Comparison of ENCODE assay signal across 8 mouse cellular contexts in genomic region chr1:98189991-98190471, GRCm38 (mm10).
A peak's percentile ranks its signal among the peaks of the same experiment; 100 is the strongest.
DNase-seq lines count a peak whose midpoint lies in the region; ATAC-seq lines count a peak whose summit lies in the region.

No protein-coding gene starts in this region.

- no peaks in the 10 kb centered on the region for H3K27me3 ChIP-seq in heart, embryonic 12.5 days (replicated peaks)

- H3K36me3 ChIP-seq in heart, embryonic 12.5 days, result no peaks in the 10 kb centered on the region

- no peak overlapping the region for H3K4me2 ChIP-seq in heart, embryonic 12.5 days

- no peak overlapping the region for H3K27ac ChIP-seq in heart, embryonic 12.5 days (ENCODE audit: poor library complexity, severe bottlenecking)

- no peaks in the 10 kb centered on the region for H3K4me1 ChIP-seq in heart, embryonic 12.5 days (replicated peaks)

- no peak overlapping the region for H3K4me3 ChIP-seq in heart, embryonic 12.5 days

- no peak overlapping the region for H3K9ac ChIP-seq in heart, embryonic 12.5 days

- peaks cover 5% of the 10 kb centered on the region for H3K9me3 ChIP-seq in heart, embryonic 12.5 days (replicated peaks)

- 75% methylated on average over 6 of the region's 6 CpGs for WGBS in heart, embryonic 12.5 days

- ATAC-seq in heart, embryonic 12.5 days (ENCODE audit: insufficient number of reproducible peaks, low FRiP score), result no peak
- ATAC-seq in erythroid progenitor cell, adult 5-6 weeks (replicated peaks; ENCODE audit: low FRiP score, poor library complexity, severe bottlenecking), result no peak

- DNase-seq in adipocyte (ENCODE audit: low spot score), result peak; percentile 18
- peak; percentile 42 for DNase-seq in cerebellum, adult 9-11 months
- peak; percentile 46 to 52 for DNase-seq in frontal cortex, postnatal 10 days (ENCODE audit: low spot score in 2 of 2)
- DNase-seq in left cerebral cortex, adult 9 months (ENCODE audit: low spot score in 2 of 2), result peak; percentile 44 to 75
- DNase-seq in retina, postnatal 1 day, result peak; percentile 93
- DNase-seq in gastrocnemius, adult 8-10 months (ENCODE audit: low spot score in 2 of 2), result no peak

Comparison
In these comparisons a context has a peak if more than half of its experiments do, and no peak if none do; other contexts are left out.
1. DNase-seq: peak in adipocyte (single experiment), cerebellum, adult 9-11 months (single experiment), frontal cortex, postnatal 10 days (2 of 2), left cerebral cortex, adult 9 months (2 of 2) and retina, postnatal 1 day (single experiment); none in gastrocnemius, adult 8-10 months (0 of 2).